In genomic region chr11:117826164-117826563, GRCm38 (mm10) we compare ENCODE assay signal across 8 mouse cellular contexts. TPM values are rescaled to one million over a fixed set of nuclear protein-coding genes. Genes with fewer than 3 reads are reported as not detected.
DNase-seq lines count a peak whose midpoint lies in the region; ATAC-seq lines count a peak whose summit lies in the region.

No protein-coding gene starts in this region.

- 0 out of 2 replicates have a peak, but pooled peaks have one; percentile 2 for ATAC-seq in lung, embryonic 15.5 days (ENCODE audit: borderline replicate concordance, extremely low read depth, low FRiP score, low TSS enrichment)
- ATAC-seq in embryonic facial prominence, embryonic 12.5 days (ENCODE audit: insufficient number of reproducible peaks, insufficient read depth, low FRiP score, low TSS enrichment) = peak; percentile 8; the same call in 1 of the 2 replicates
- no peak for ATAC-seq in granulocyte monocyte progenitor cell, adult 5-6 weeks (replicated peaks; ENCODE audit: poor library complexity, severe bottlenecking)

- peaks cover 86% of the 10 kb centered on the region for H3K4me1 ChIP-seq in lung, embryonic 15.5 days
- H3K4me1 ChIP-seq in embryonic facial prominence, embryonic 12.5 days = peaks cover 41% of the 10 kb centered on the region
- H3K4me1 ChIP-seq in limb, embryonic 10.5 days = peaks cover 63% of the 10 kb centered on the region

- H3K9me3 ChIP-seq in lung, embryonic 15.5 days = no peaks in the 10 kb centered on the region
- no peaks in the 10 kb centered on the region for H3K9me3 ChIP-seq in embryonic facial prominence, embryonic 12.5 days
- no peaks in the 10 kb centered on the region for H3K9me3 ChIP-seq in limb, embryonic 10.5 days (replicated peaks)

- H3K36me3 ChIP-seq in lung, embryonic 15.5 days = peaks cover 20% of the 10 kb centered on the region
- H3K36me3 ChIP-seq in embryonic facial prominence, embryonic 12.5 days = peaks cover 13% of the 10 kb centered on the region
- H3K36me3 ChIP-seq in limb, embryonic 10.5 days = peaks cover 32% of the 10 kb centered on the region

- 4% methylated on average over 5 of the region's 5 CpGs for WGBS in lung, embryonic 15.5 days
- 4% methylated on average over 5 of the region's 5 CpGs for WGBS in embryonic facial prominence, embryonic 12.5 days
- WGBS in limb, embryonic 10.5 days = 18% methylated on average over 5 of the region's 5 CpGs

- H3K27me3 ChIP-seq in lung, embryonic 15.5 days = no peaks in the 10 kb centered on the region
- H3K27me3 ChIP-seq in embryonic facial prominence, embryonic 12.5 days = no peaks in the 10 kb centered on the region
- no peaks in the 10 kb centered on the region for H3K27me3 ChIP-seq in limb, embryonic 10.5 days (ENCODE audit: low read depth, poor library complexity, severe bottlenecking)

- no peak for DNase-seq in lung, postnatal 14 days
- no peak for DNase-seq in limb, embryonic 10.5 days (ENCODE audit: low spot score)
- peak; percentile 57 for DNase-seq in retina, embryonic 14.5 days (ENCODE audit: low spot score)
- no peak for DNase-seq in thymus, postnatal 25 days
- DNase-seq in cerebellum, adult 9-10 months = no peak

- H3K4me2 ChIP-seq in lung, embryonic 15.5 days = peak overlapping the region; percentile 90
- H3K4me2 ChIP-seq in embryonic facial prominence, embryonic 12.5 days (replicated peaks) = peak overlapping the region; percentile 78

- peak overlapping the region; percentile 93 for H3K27ac ChIP-seq in lung, embryonic 15.5 days
- H3K27ac ChIP-seq in embryonic facial prominence, embryonic 12.5 days = peak overlapping the region; percentile 92
- H3K27ac ChIP-seq in limb, embryonic 10.5 days = peak overlapping the region; percentile 96

- peak overlapping the region; percentile 73 for H3K9ac ChIP-seq in lung, embryonic 15.5 days
- peak overlapping the region; percentile 63 for H3K9ac ChIP-seq in embryonic facial prominence, embryonic 12.5 days

- peak overlapping the region; percentile 65 for H3K4me3 ChIP-seq in lung, embryonic 15.5 days
- peak overlapping the region; percentile 56 for H3K4me3 ChIP-seq in embryonic facial prominence, embryonic 12.5 days
- H3K4me3 ChIP-seq in limb, embryonic 10.5 days = peak overlapping the region; percentile 77

RNA-seq across cellular contexts. Expression of gene Tk1, which starts 0.3 kb away (rescaled TPM):
- polyA plus RNA-seq in lung, embryonic 15.5 days (2015; fragmentation: Nextera tagmentation; extraction: Ambion mirVana) = 145 and 147 TPM in 2 replicates
- polyA plus RNA-seq in embryonic facial prominence, embryonic 12.5 days (2016; fragmentation: Nextera tagmentation; extraction: Ambion mirVana) = 117 and 129 TPM in 2 replicates
- 170 and 183 TPM in 2 replicates for polyA plus RNA-seq in limb, embryonic 10.5 days (2016; fragmentation: Nextera tagmentation; extraction: Ambion mirVana)
- 198 and 208 TPM in 2 replicates for total RNA-seq in granulocyte monocyte progenitor cell, adult 5-6 weeks (2014; fragmentation: Nextera tagmentation)
- 90.8 and 105 TPM in 2 replicates for total RNA-seq in granulocyte monocyte progenitor cell, adult 5-6 weeks (2017)

RNA-seq across cellular contexts. Expression of gene Afmid, which starts 0.4 kb away (rescaled TPM):
- polyA plus RNA-seq in lung, embryonic 15.5 days (2015; fragmentation: Nextera tagmentation; extraction: Ambion mirVana) = 3.8 and 5.3 TPM in 2 replicates
- polyA plus RNA-seq in embryonic facial prominence, embryonic 12.5 days (2016; fragmentation: Nextera tagmentation; extraction: Ambion mirVana) = 4.3 and 4.9 TPM in 2 replicates
- polyA plus RNA-seq in limb, embryonic 10.5 days (2016; fragmentation: Nextera tagmentation; extraction: Ambion mirVana) = 2.4 and 3.3 TPM in 2 replicates
- total RNA-seq in granulocyte monocyte progenitor cell, adult 5-6 weeks (2014; fragmentation: Nextera tagmentation) = 7.5 and 9.0 TPM in 2 replicates
- 1.4 and 1.9 TPM in 2 replicates for total RNA-seq in granulocyte monocyte progenitor cell, adult 5-6 weeks (2017)

RNA-seq across cellular contexts. Expression of gene Gm20708, which starts 16.7 kb away (rescaled TPM):
- polyA plus RNA-seq in lung, embryonic 15.5 days (2015; fragmentation: Nextera tagmentation; extraction: Ambion mirVana) = 0.24 TPM in 1 of 2 replicates, not detected in the other
- 0.54 and 1.3 TPM in 2 replicates for polyA plus RNA-seq in embryonic facial prominence, embryonic 12.5 days (2016; fragmentation: Nextera tagmentation; extraction: Ambion mirVana)
- 0.23 and 0.58 TPM in 2 replicates for polyA plus RNA-seq in limb, embryonic 10.5 days (2016; fragmentation: Nextera tagmentation; extraction: Ambion mirVana)
- 0.53 and 0.99 TPM in 2 replicates for total RNA-seq in granulocyte monocyte progenitor cell, adult 5-6 weeks (2014; fragmentation: Nextera tagmentation)
- 0.30 TPM in 1 of 2 replicates, not detected in the other for total RNA-seq in granulocyte monocyte progenitor cell, adult 5-6 weeks (2017)

RNA-seq across cellular contexts. Expression of gene Syngr2, which starts 16.7 kb away (rescaled TPM):
- 63.3 and 73.7 TPM in 2 replicates for polyA plus RNA-seq in lung, embryonic 15.5 days (2015; fragmentation: Nextera tagmentation; extraction: Ambion mirVana)
- polyA plus RNA-seq in embryonic facial prominence, embryonic 12.5 days (2016; fragmentation: Nextera tagmentation; extraction: Ambion mirVana) = 29.6 and 31.0 TPM in 2 replicates
- polyA plus RNA-seq in limb, embryonic 10.5 days (2016; fragmentation: Nextera tagmentation; extraction: Ambion mirVana) = 24.4 and 31.3 TPM in 2 replicates
- total RNA-seq in granulocyte monocyte progenitor cell, adult 5-6 weeks (2014; fragmentation: Nextera tagmentation) = 225 and 281 TPM in 2 replicates
- 152 and 176 TPM in 2 replicates for total RNA-seq in granulocyte monocyte progenitor cell, adult 5-6 weeks (2017)

RNA-seq across cellular contexts. Expression of gene Birc5, which starts 22.9 kb away (rescaled TPM):
- polyA plus RNA-seq in lung, embryonic 15.5 days (2015; fragmentation: Nextera tagmentation; extraction: Ambion mirVana) = 352 and 368 TPM in 2 replicates
- 312 and 318 TPM in 2 replicates for polyA plus RNA-seq in embryonic facial prominence, embryonic 12.5 days (2016; fragmentation: Nextera tagmentation; extraction: Ambion mirVana)
- polyA plus RNA-seq in limb, embryonic 10.5 days (2016; fragmentation: Nextera tagmentation; extraction: Ambion mirVana) = 395 and 434 TPM in 2 replicates
- total RNA-seq in granulocyte monocyte progenitor cell, adult 5-6 weeks (2014; fragmentation: Nextera tagmentation) = 93.9 and 128 TPM in 2 replicates
- 200 and 221 TPM in 2 replicates for total RNA-seq in granulocyte monocyte progenitor cell, adult 5-6 weeks (2017)
